Mouse (Mus musculus) forebrain, embryonic 15.5 days (tissue): ENCODE results near the gene Col4a1. TPM values are rescaled to one million over a fixed set of nuclear protein-coding genes. Genes with fewer than 3 reads are reported as not detected.

Experiments used
- ATAC-seq: fragments of 200-750 bp; cut with Nextera tagmentation; replicated peaks from 2 replicates; pipeline ENCODE4 v1.8.0; 2017; ENCODE audit warnings: mild to moderate bottlenecking, moderate TSS enrichment, moderate library complexity
- H3K27ac ChIP-seq: fragments of 300-500 bp; sonication (generic); replicated peaks from 2 replicates; pipeline ENCODE4 v1.5.1; 2015; ENCODE audit warnings: mild to moderate bottlenecking, inconsistent platforms
- H3K27me3 ChIP-seq: fragments of 300-500 bp; sonication (generic); 2 replicates; pipeline ENCODE4 v1.6.1; 2015; ENCODE audit warnings: inconsistent platforms
- H3K36me3 ChIP-seq: fragments of 300-500 bp; sonication (generic); 2 replicates; pipeline ENCODE4 v1.6.1; 2015; ENCODE audit warnings: mild to moderate bottlenecking, inconsistent platforms
- H3K4me1 ChIP-seq: fragments of 300-500 bp; sonication (generic); 2 replicates; pipeline ENCODE4 v1.6.1; 2015; ENCODE audit warnings: inconsistent platforms
- H3K4me2 ChIP-seq: fragments of 300-500 bp; sonication (generic); replicated peaks from 2 replicates; pipeline ENCODE4 v1.6.1; 2015; ENCODE audit warnings: mild to moderate bottlenecking, inconsistent platforms
- H3K4me3 ChIP-seq: fragments of 300-500 bp; sonication (generic); 2 replicates; pipeline ENCODE4 v1.5.1; 2015; ENCODE audit warnings: mild to moderate bottlenecking, inconsistent platforms
- H3K9ac ChIP-seq: fragments of 300-500 bp; sonication (generic); replicated peaks from 2 replicates; pipeline ENCODE4 v1.6.1; 2015; ENCODE audit warnings: mild to moderate bottlenecking, inconsistent platforms
- H3K9me3 ChIP-seq: fragments of 300-500 bp; sonication (generic); 2 replicates; pipeline ENCODE4 v1.6.1; 2016; ENCODE audit warnings: inconsistent platforms
- WGBS: fragments of 180-500 bp; shearing (Covaris S2); methylation state at CpG from one replicate; pipeline ENCODE4 v1.1.7; 2015; ENCODE audit warnings: mixed read lengths; 5-methylcytosine and 5-hydroxymethylcytosine counted together
- polyA plus RNA-seq: library from polyadenylated mRNA; unstranded; fragments of >200 nt; fragmentation: Nextera tagmentation; extraction: Ambion mirVana; gene quantifications from 2 replicates; pipeline ENCODE4 v1.2.1, GENCODE M21; 2015

The Col4a1 gene
- 61.4 and 67.6 TPM in 2 replicates for polyA plus RNA-seq

DNA sequence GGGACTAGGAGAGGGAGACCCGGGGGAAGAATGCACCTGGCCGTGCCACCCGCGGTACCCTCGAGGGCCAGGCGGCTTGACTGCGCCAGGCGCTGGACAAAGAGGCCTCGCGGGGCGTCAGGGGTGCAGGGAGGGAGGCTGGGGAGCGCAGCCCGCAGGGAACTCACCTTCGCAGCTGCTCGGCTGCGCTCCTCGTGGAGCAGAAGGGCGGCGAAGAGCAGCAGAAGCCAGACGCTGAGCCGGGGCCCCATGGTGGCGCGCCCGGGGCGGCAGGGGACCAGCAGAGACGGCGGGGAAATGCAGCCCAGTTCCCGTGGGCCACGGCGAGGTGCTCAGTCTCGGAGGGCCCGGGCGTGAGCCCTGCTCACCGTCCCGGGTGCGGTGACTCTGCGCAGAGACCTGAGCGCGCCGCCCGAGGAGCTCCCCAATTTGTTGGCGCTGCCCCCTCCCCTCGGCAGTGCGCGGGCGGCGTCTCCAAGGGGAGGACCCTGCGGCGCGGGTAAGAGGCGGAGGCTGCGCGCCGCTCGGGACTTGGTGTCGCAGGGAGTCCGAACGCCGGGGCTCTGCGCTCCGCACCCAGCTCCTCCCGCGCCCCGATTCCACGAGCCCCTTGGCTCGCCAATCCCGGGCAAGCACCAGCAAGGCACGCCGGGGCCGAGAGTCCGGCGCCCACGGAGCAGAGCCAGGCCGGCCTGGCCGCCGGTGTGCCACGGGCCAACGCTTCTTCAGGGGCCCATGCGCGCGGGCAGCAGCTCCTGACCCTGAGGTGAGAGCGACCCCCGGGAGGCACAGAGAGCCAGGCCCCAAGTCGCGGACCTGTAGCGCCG, at the start of gene Col4a1, which contains the start of gene Col4a2:
Gene Col4a1 (minus strand): TSS at position 478 of the 827 bp plus-strand sequence.
Gene Col4a2 (plus strand): TSS at position 457 of the 827 bp plus-strand sequence.
- peak; percentile 83 for ATAC-seq

GRCm38 (mm10) chr8:11361546-11362277, 49.1 kb upstream of the Col4a1 start:
- no peaks in the 10 kb centered on the region for H3K36me3 ChIP-seq
- no peak overlapping the region for H3K4me3 ChIP-seq
- 0 out of 2 replicates have a peak overlapping the region, but pooled peaks have one; percentile 12 for H3K27ac ChIP-seq
- WGBS, result 65% methylated on average over 9 of the region's 9 CpGs
- no peaks in the 10 kb centered on the region for H3K27me3 ChIP-seq
- H3K4me2 ChIP-seq, result no peak overlapping the region
- H3K4me1 ChIP-seq, result peaks cover 20% of the 10 kb centered on the region
- no peak overlapping the region for H3K9ac ChIP-seq
- ATAC-seq, result peak; percentile 58
- no peaks in the 10 kb centered on the region for H3K9me3 ChIP-seq

More for the DNA sequence above, at the start of gene Col4a1, which contains the start of gene Col4a2:
- no peak within 1 kb of the TSS; the same call in 1 of the 2 replicates for H3K27ac ChIP-seq
- no peaks in the 10 kb centered on the region for H3K36me3 ChIP-seq
- peaks cover 18% of the 10 kb centered on the region for H3K4me1 ChIP-seq
- H3K9ac ChIP-seq, result peak within 1 kb of the TSS; percentile 71
- H3K27me3 ChIP-seq, result peaks cover 18% of the 10 kb centered on the region; the same call in 1 of the 2 replicates
- peak within 1 kb of the TSS; percentile 67 for H3K4me3 ChIP-seq
- WGBS, result 0% methylated on average over 82 of the region's 87 CpGs
- H3K9me3 ChIP-seq, result no peaks in the 10 kb centered on the region
- peak within 1 kb of the TSS; percentile 95 for H3K4me2 ChIP-seq

DNA sequence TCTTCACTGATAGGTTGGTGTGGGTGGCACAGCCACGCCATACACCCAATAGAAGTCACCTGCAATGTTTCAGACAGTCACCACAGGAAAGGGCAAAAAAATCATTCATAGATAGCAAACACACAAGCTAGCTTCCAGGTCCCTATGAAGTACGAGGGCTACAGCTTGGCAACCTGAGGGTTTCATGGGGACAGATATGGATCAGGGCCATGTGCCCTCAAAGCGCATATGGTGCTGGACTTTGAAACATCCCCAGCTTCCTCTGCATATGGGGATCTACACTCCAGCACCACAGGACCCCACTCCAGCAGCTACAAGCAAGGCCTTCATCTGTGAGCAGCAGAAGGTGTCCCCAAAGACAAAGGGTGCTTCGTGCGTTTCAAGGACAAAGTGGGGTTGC, 47.2 kb upstream of the Col4a1 start:
- Histone ChIP-seq H3K4me3 (no peak overlapping the region), H3K27ac (no peak overlapping the region), H3K4me2 (no peak overlapping the region), H3K4me1 (peaks cover 20% of the 10 kb centered on the region), H3K27me3 (no peaks in the 10 kb centered on the region), H3K36me3 (no peaks in the 10 kb centered on the region), H3K9ac (no peak overlapping the region), H3K9me3 (no peaks in the 10 kb centered on the region)
- 85% methylated on average over 5 of the region's 5 CpGs for WGBS
- no peak for ATAC-seq

- H3K27me3 ChIP-seq, result no peaks in the 10 kb centered on the region
- 68% methylated on average over 7 of the region's 7 CpGs for WGBS
- H3K4me3 ChIP-seq, result no peak overlapping the region
- ATAC-seq, result no peak
- peaks cover 13% of the 10 kb centered on the region for H3K4me1 ChIP-seq
- H3K9me3 ChIP-seq, result no peaks in the 10 kb centered on the region
- H3K27ac ChIP-seq, result no peak overlapping the region
- H3K9ac ChIP-seq, result no peak overlapping the region
- H3K4me2 ChIP-seq, result no peak overlapping the region
- no peaks in the 10 kb centered on the region for H3K36me3 ChIP-seq
Observed at GRCm38 (mm10) chr8:11357921-11358436, 45.4 kb upstream of the Col4a1 start.

DNA sequence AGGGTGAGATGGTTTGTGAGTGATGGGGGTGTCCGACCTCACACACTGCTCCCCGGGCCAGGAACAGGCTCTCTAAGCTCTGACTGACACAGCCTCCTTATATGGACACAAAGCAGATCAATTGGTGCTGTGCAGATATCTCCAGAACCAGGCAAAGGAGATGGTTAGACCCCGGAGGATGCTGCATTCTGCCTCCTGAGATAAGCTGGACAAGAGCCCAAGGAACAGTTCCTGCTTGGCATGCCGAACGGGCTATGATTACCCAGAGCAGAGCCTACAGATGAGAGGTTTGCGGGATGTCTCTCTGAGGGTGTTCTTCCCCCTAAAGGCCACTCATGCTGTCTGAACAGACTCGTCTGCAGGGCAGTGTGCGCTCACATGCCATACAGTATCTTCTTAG, 44.1 kb upstream of the Col4a1 start:
- 86% methylated on average over 8 of the region's 8 CpGs for WGBS
- H3K4me3 ChIP-seq, result no peak overlapping the region
- ATAC-seq, result no peak

GRCm38 (mm10) chr8:11355900-11356299, 43.3 kb upstream of the Col4a1 start:
- ATAC-seq, result no peak
- Histone ChIP-seq H3K27me3 (no peaks in the 10 kb centered on the region), H3K4me1 (no peaks in the 10 kb centered on the region), H3K9me3 (no peaks in the 10 kb centered on the region), H3K27ac (no peak overlapping the region), H3K36me3 (no peaks in the 10 kb centered on the region), H3K9ac (no peak overlapping the region), H3K4me3 (no peak overlapping the region), H3K4me2 (no peak overlapping the region)
- WGBS, result 97% methylated on average over 3 of the region's 3 CpGs

More for the DNA sequence above, 44.1 kb upstream of the Col4a1 start:
- no peaks in the 10 kb centered on the region for H3K36me3 ChIP-seq
- H3K27me3 ChIP-seq, result no peaks in the 10 kb centered on the region
- H3K9ac ChIP-seq, result no peak overlapping the region
- 0 out of 2 replicates have a peak, but pooled peaks cover under 1% of the 10 kb centered on the region for H3K4me1 ChIP-seq
- H3K4me2 ChIP-seq, result no peak overlapping the region
- H3K9me3 ChIP-seq, result no peaks in the 10 kb centered on the region
- no peak overlapping the region for H3K27ac ChIP-seq

DNA sequence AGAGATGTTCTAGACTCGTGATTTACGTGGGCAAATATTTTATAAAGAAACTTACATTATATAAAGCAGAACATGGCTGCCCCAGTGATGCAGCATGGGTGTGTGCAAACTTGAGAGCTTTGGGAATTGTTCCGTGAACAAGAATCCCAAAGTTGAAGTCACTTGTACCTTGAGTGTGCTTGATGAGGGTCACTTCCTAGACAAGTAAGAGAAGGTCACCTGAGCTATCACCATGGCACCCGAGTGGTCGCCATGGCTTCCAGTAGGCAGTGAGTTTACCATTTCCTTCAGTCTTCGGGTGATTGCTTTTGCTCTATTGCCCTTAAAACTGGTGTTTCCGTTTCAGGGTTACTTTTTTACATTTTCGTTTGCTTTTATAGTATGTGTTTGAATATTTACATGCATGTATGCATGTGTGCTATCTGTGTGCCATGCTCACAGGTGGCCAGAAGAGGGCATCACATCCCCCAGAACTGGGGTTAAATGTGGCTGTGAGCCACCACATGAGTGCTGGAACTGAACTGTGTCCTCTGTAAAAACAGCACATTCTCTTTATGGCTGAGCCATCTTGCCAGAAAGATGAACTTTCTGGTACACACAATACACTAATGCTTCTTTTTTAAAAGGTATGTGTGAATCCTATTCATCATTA, 42.3 kb upstream of the Col4a1 start:
- no peak for ATAC-seq
- Histone ChIP-seq H3K4me2 (no peak overlapping the region), H3K9ac (no peak overlapping the region), H3K9me3 (no peaks in the 10 kb centered on the region), H3K27me3 (no peaks in the 10 kb centered on the region), H3K27ac (no peak overlapping the region), H3K4me3 (no peak overlapping the region), H3K4me1 (no peaks in the 10 kb centered on the region), H3K36me3 (no peaks in the 10 kb centered on the region)
- WGBS, result 94% methylated on average over 8 of the region's 8 CpGs

DNA sequence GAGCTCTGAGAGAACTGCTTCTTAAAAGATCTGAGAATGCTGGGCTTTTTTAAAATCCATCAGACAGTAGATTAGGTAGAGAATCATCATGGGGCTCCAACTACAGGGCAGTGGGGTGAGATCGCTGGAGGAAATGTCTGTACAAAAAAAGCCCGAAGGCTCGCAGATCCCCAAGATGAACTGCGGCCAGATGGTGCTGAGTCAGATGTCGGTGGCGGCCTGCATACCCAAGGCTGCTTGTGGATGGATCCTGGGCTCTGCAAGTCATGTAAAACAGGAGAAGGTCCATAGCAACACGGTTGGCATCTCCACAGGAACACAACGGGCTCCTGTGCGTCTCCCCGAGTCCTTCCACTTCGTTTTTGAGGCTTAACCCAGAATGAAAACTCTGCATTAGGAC, 39.9 kb upstream of the Col4a1 start:
- WGBS, result 83% methylated on average over 11 of the region's 11 CpGs
- Histone ChIP-seq H3K4me3 (no peak overlapping the region), H3K27me3 (no peaks in the 10 kb centered on the region), H3K9me3 (no peaks in the 10 kb centered on the region), H3K4me2 (no peak overlapping the region), H3K9ac (no peak overlapping the region), H3K4me1 (no peaks in the 10 kb centered on the region), H3K36me3 (no peaks in the 10 kb centered on the region), H3K27ac (no peak overlapping the region)
- no peak for ATAC-seq

- Histone ChIP-seq H3K4me1 (no peaks in the 10 kb centered on the region), H3K27ac (no peak overlapping the region), H3K4me3 (no peak overlapping the region), H3K4me2 (no peak overlapping the region), H3K27me3 (no peaks in the 10 kb centered on the region), H3K36me3 (no peaks in the 10 kb centered on the region), H3K9me3 (no peaks in the 10 kb centered on the region), H3K9ac (no peak overlapping the region)
- 89% methylated on average over 6 of the region's 6 CpGs for WGBS
- ATAC-seq, result no peak
Observed at GRCm38 (mm10) chr8:11351355-11351754, 38.7 kb upstream of the Col4a1 start.

- Histone ChIP-seq H3K27me3 (no peaks in the 10 kb centered on the region), H3K9me3 (no peaks in the 10 kb centered on the region), H3K4me1 (no peaks in the 10 kb centered on the region), H3K4me3 (no peak overlapping the region), H3K4me2 (no peak overlapping the region), H3K27ac (no peak overlapping the region), H3K9ac (no peak overlapping the region), H3K36me3 (no peaks in the 10 kb centered on the region)
- ATAC-seq, result no peak
- 92% methylated on average over 11 of the region's 11 CpGs for WGBS
Observed at GRCm38 (mm10) chr8:11348622-11349021, 36.0 kb upstream of the Col4a1 start.

- Histone ChIP-seq H3K4me3 (no peak overlapping the region), H3K9me3 (no peaks in the 10 kb centered on the region), H3K9ac (no peak overlapping the region), H3K4me2 (no peak overlapping the region), H3K27ac (no peak overlapping the region), H3K27me3 (no peaks in the 10 kb centered on the region), H3K36me3 (no peaks in the 10 kb centered on the region), H3K4me1 (no peaks in the 10 kb centered on the region)
- ATAC-seq, result no peak
- WGBS, result 81% methylated on average over 9 of the region's 9 CpGs
Observed at GRCm38 (mm10) chr8:11347699-11348098, 35.1 kb upstream of the Col4a1 start.
